Mouse (Mus musculus): ENCODE results near the gene Krt17.

GRCm38 (mm10) chr11:100262058-100262980 lies 1.5 kb upstream of the Krt17 start:
- TF ChIP-seq MAFK (IDR thresholded peaks at IDR 0.05; ENCODE audit: insufficient read depth, low read depth, low read length), result no peak
- no peak for TF ChIP-seq CHD2 (IDR thresholded peaks at IDR 0.05; ENCODE audit: low read depth, low read length)
- no peak for TF ChIP-seq HCFC1 (IDR thresholded peaks at IDR 0.05; ENCODE audit: borderline replicate concordance, insufficient read depth, low read length)
- TF ChIP-seq ZNF384 (IDR thresholded peaks at IDR 0.05; ENCODE audit: low read depth, low read length), result no peak
- TF ChIP-seq ZC3H11A (IDR thresholded peaks at IDR 0.05; ENCODE audit: borderline replicate concordance, low read depth, low read length), result no peak

Measured in ES-E14 (cell line).